Mouse (Mus musculus) liver, embryonic 11.5 days (tissue): ENCODE data around the gene Kctd7. TPM values are rescaled to one million over a fixed set of nuclear protein-coding genes. Genes with fewer than 3 reads are reported as not detected.
A peak's percentile ranks its signal among the peaks of the same experiment; 100 is the strongest.

Experiments
- ATAC-seq: fragments of 200-750 bp; cut with Nextera tagmentation; replicated peaks from 2 replicates; pipeline ENCODE4 v1.8.0; 2017; ENCODE audit warnings: moderate number of reproducible peaks, mild to moderate bottlenecking, moderate TSS enrichment, moderate library complexity; ENCODE audit not compliant: low FRiP score
- DNase-seq: peaks from one replicate; pipeline ENCODE4 v3.0.0-alpha.2; 2017; ENCODE audit warnings: low spot score
- H3K27ac ChIP-seq: fragments of 300-500 bp; sonication (generic); 2 replicates; pipeline ENCODE4 v1.5.1; 2014; ENCODE audit warnings: mild to moderate bottlenecking, low read depth, low read length, control low read depth
- H3K27me3 ChIP-seq: fragments of 300-500 bp; sonication (generic); replicated peaks from 2 replicates; pipeline ENCODE4 v1.6.1; 2014; ENCODE audit warnings: low read length, mixed read lengths; ENCODE audit not compliant: control insufficient read depth, insufficient read depth
- H3K36me3 ChIP-seq: fragments of 300-500 bp; sonication (generic); 2 replicates; pipeline ENCODE4 v1.6.1; 2014; ENCODE audit warnings: mild to moderate bottlenecking, low read length, moderate library complexity, mixed read lengths; ENCODE audit not compliant: control insufficient read depth, insufficient read depth
- H3K4me1 ChIP-seq: fragments of 300-500 bp; sonication (generic); replicated peaks from 2 replicates; pipeline ENCODE4 v1.6.1; 2014; ENCODE audit warnings: low read length, mixed read lengths; ENCODE audit not compliant: control insufficient read depth, insufficient read depth
- H3K4me2 ChIP-seq: fragments of 300-500 bp; sonication (generic); 2 replicates; pipeline ENCODE4 v1.6.1; 2014; ENCODE audit warnings: mild to moderate bottlenecking, control low read depth, moderate library complexity
- H3K4me3 ChIP-seq: fragments of 300-500 bp; sonication (generic); 2 replicates; pipeline ENCODE4 v1.5.1; 2014; ENCODE audit warnings: low read depth, low read length, control low read depth
- H3K9ac ChIP-seq: fragments of 300-500 bp; sonication (generic); 2 replicates; pipeline ENCODE4 v1.6.1; 2014; ENCODE audit warnings: low read depth, low read length, control low read depth
- H3K9me3 ChIP-seq: fragments of 300-500 bp; sonication (generic); 2 replicates; pipeline ENCODE4 v1.6.1; 2016; ENCODE audit warnings: low read length, inconsistent platforms, mixed read lengths; ENCODE audit not compliant: control insufficient read depth
- WGBS: fragments of 180-500 bp; shearing (Covaris S2); extraction: QIAGEN DNeasy Blood & Tissue Kit; methylation state at CpG from one replicate; pipeline ENCODE4 v1.1.7; 2014; 5-methylcytosine and 5-hydroxymethylcytosine counted together
- polyA plus RNA-seq: library from polyadenylated mRNA; unstranded; fragments of >200 nt; fragmentation: Nextera tagmentation; extraction: Ambion mirVana; gene quantifications from 2 replicates; pipeline ENCODE4 v1.2.1, GENCODE M21; 2014

Gene Kctd7
- polyA plus RNA-seq, 1 experiment from 2014 or later, result 8.5 TPM

- peaks cover 24% of the 10 kb centered on the region for H3K36me3 ChIP-seq
- no peak overlapping the region for H3K4me3 ChIP-seq
- H3K9me3 ChIP-seq, result no peaks in the 10 kb centered on the region
- H3K4me2 ChIP-seq, result no peak overlapping the region
- H3K27ac ChIP-seq, result no peak overlapping the region
- WGBS, result 91% methylated on average over 6 of the region's 6 CpGs
- no peaks in the 10 kb centered on the region; the same call in 1 of the 2 replicates for H3K4me1 ChIP-seq
- DNase-seq (no peak), ATAC-seq (no peak)
- no peak overlapping the region for H3K9ac ChIP-seq
- no peaks in the 10 kb centered on the region for H3K27me3 ChIP-seq
Observed at GRCm38 (mm10) chr5:130191865-130192264, 47.2 kb downstream of the Kctd7 start.

GRCm38 (mm10) chr5:130192356-130192944 is 47.8 kb downstream of the Kctd7 start:
- Histone ChIP-seq H3K9ac (no peak overlapping the region), H3K27me3 (no peaks in the 10 kb centered on the region), H3K9me3 (no peaks in the 10 kb centered on the region), H3K27ac (no peak overlapping the region), H3K4me3 (no peak overlapping the region), H3K4me1 (no peaks in the 10 kb centered on the region; the same call in 1 of the 2 replicates), H3K4me2 (no peak overlapping the region), H3K36me3 (peaks cover 22% of the 10 kb centered on the region)
- DNase-seq (no peak), ATAC-seq (no peak)
- 81% methylated on average over 2 of the region's 2 CpGs for WGBS

- Histone ChIP-seq H3K4me1 (no peaks in the 10 kb centered on the region), H3K36me3 (peaks cover 30% of the 10 kb centered on the region), H3K27me3 (no peaks in the 10 kb centered on the region), H3K9me3 (no peaks in the 10 kb centered on the region), H3K4me2 (no peak overlapping the region), H3K9ac (no peak overlapping the region), H3K27ac (no peak overlapping the region), H3K4me3 (no peak overlapping the region)
- WGBS, result 89% methylated on average over 3 of the region's 3 CpGs
- no peak for DNase-seq
- no peak for ATAC-seq
Observed at GRCm38 (mm10) chr5:130193760-130194159, 49.1 kb downstream of the Kctd7 start.

- H3K4me3 ChIP-seq, result no peak overlapping the region
- H3K4me2 ChIP-seq, result no peak overlapping the region
- ATAC-seq, result 0 out of 2 replicates have a peak, but pooled peaks have one; percentile 39
- WGBS, result 93% methylated on average over 1 of the region's 1 CpGs
- DNase-seq, result no peak
- no peak overlapping the region for H3K27ac ChIP-seq
- no peaks in the 10 kb centered on the region for H3K27me3 ChIP-seq
- H3K4me1 ChIP-seq, result no peaks in the 10 kb centered on the region
- H3K9me3 ChIP-seq, result no peaks in the 10 kb centered on the region
- no peak overlapping the region for H3K9ac ChIP-seq
- peaks cover 27% of the 10 kb centered on the region for H3K36me3 ChIP-seq
Observed at GRCm38 (mm10) chr5:130196307-130196706, 51.6 kb downstream of the Kctd7 start.

GRCm38 (mm10) chr5:130197454-130197853 is 52.8 kb downstream of the Kctd7 start:
- H3K4me3 ChIP-seq, result no peak overlapping the region
- H3K36me3 ChIP-seq, result peaks cover 30% of the 10 kb centered on the region
- H3K4me1 ChIP-seq, result no peaks in the 10 kb centered on the region
- no peak overlapping the region for H3K27ac ChIP-seq
- H3K9me3 ChIP-seq, result no peaks in the 10 kb centered on the region
- 81% methylated on average over 3 of the region's 3 CpGs for WGBS
- DNase-seq, result no peak
- H3K27me3 ChIP-seq, result no peaks in the 10 kb centered on the region
- H3K9ac ChIP-seq, result no peak overlapping the region
- no peak for ATAC-seq
- H3K4me2 ChIP-seq, result no peak overlapping the region

- Histone ChIP-seq H3K4me1 (no peaks in the 10 kb centered on the region), H3K27me3 (no peaks in the 10 kb centered on the region), H3K9me3 (no peaks in the 10 kb centered on the region), H3K4me3 (no peak overlapping the region), H3K27ac (no peak overlapping the region), H3K9ac (no peak overlapping the region), H3K4me2 (no peak overlapping the region), H3K36me3 (peaks cover 31% of the 10 kb centered on the region)
- no peak for ATAC-seq
- WGBS, result 91% methylated on average over 7 of the region's 7 CpGs
- no peak for DNase-seq
Observed at GRCm38 (mm10) chr5:130197981-130198380, 53.3 kb downstream of the Kctd7 start.

GRCm38 (mm10) chr5:130200233-130201029 is 55.8 kb downstream of the Kctd7 start:
- ATAC-seq, result no peak

GRCm38 (mm10) chr5:130203948-130204347 is 59.3 kb downstream of the Kctd7 start:
- DNase-seq (no peak), ATAC-seq (no peak)
- no peaks in the 10 kb centered on the region for H3K4me1 ChIP-seq
- 68% methylated on average over 4 of the region's 4 CpGs for WGBS
- no peaks in the 10 kb centered on the region for H3K27me3 ChIP-seq
- no peaks in the 10 kb centered on the region for H3K9me3 ChIP-seq
- H3K4me2 ChIP-seq, result no peak overlapping the region
- peaks cover 24% of the 10 kb centered on the region for H3K36me3 ChIP-seq
- no peak overlapping the region for H3K4me3 ChIP-seq
- no peak overlapping the region for H3K9ac ChIP-seq
- no peak overlapping the region for H3K27ac ChIP-seq

More at GRCm38 (mm10) chr5:130200233-130201029, 55.8 kb downstream of the Kctd7 start:
- WGBS, result 87% methylated on average over 10 of the region's 10 CpGs
- no peaks in the 10 kb centered on the region for H3K4me1 ChIP-seq
- no peaks in the 10 kb centered on the region for H3K9me3 ChIP-seq
- H3K27me3 ChIP-seq, result no peaks in the 10 kb centered on the region
- H3K27ac ChIP-seq, result no peak overlapping the region
- DNase-seq, result no peak
- H3K9ac ChIP-seq, result no peak overlapping the region
- peaks cover 32% of the 10 kb centered on the region for H3K36me3 ChIP-seq
- no peak overlapping the region for H3K4me3 ChIP-seq
- H3K4me2 ChIP-seq, result no peak overlapping the region

GRCm38 (mm10) chr5:130204560-130204959 is 59.9 kb downstream of the Kctd7 start:
- 81% methylated on average over 6 of the region's 6 CpGs for WGBS
- no peak overlapping the region for H3K4me3 ChIP-seq
- no peaks in the 10 kb centered on the region for H3K4me1 ChIP-seq
- peaks cover 22% of the 10 kb centered on the region for H3K36me3 ChIP-seq
- H3K27ac ChIP-seq, result no peak overlapping the region
- no peak for ATAC-seq
- H3K4me2 ChIP-seq, result no peak overlapping the region
- H3K9ac ChIP-seq, result no peak overlapping the region
- DNase-seq, result no peak
- H3K9me3 ChIP-seq, result no peaks in the 10 kb centered on the region
- no peaks in the 10 kb centered on the region for H3K27me3 ChIP-seq
